Mouse (Mus musculus) hindbrain, embryonic 15.5 days (tissue): Measurements from ENCODE around the gene Nucb1. TPM values are rescaled to one million over a fixed set of nuclear protein-coding genes. Genes with fewer than 3 reads are reported as not detected.
A peak's percentile ranks its signal among the peaks of the same experiment; 100 is the strongest.
"Not testable (repeated sequence)": the region's sequence is repeated elsewhere in the genome, so short reads cannot be mapped to it uniquely, and the experiment has no call there.

Experiments used
- ATAC-seq: fragments of 200-750 bp; cut with Nextera tagmentation; 2 replicates; pipeline ENCODE4 v1.8.0; 2017; ENCODE audit warnings: low read depth, moderate number of reproducible peaks, moderate TSS enrichment; ENCODE audit not compliant: low FRiP score
- H3K27ac ChIP-seq: fragments of 300-500 bp; sonication (generic); replicated peaks from 2 replicates; pipeline ENCODE4 v1.5.1; 2015; ENCODE audit warnings: mild to moderate bottlenecking, inconsistent platforms
- H3K27me3 ChIP-seq: fragments of 300-500 bp; sonication (generic); 2 replicates; pipeline ENCODE4 v1.6.1; 2015; ENCODE audit warnings: control low read depth, inconsistent platforms
- H3K36me3 ChIP-seq: fragments of 300-500 bp; sonication (generic); 2 replicates; pipeline ENCODE4 v1.6.1; 2015; ENCODE audit warnings: control low read depth, inconsistent platforms
- H3K4me1 ChIP-seq: fragments of 300-500 bp; sonication (generic); replicated peaks from 2 replicates; pipeline ENCODE4 v1.6.1; 2015; ENCODE audit warnings: control low read depth, inconsistent platforms
- H3K4me2 ChIP-seq: fragments of 300-500 bp; sonication (generic); 2 replicates; pipeline ENCODE4 v1.6.1; 2015; ENCODE audit warnings: moderate library complexity, mild to moderate bottlenecking, inconsistent platforms
- H3K4me3 ChIP-seq: fragments of 300-500 bp; sonication (generic); 2 replicates; pipeline ENCODE4 v1.5.1; 2015; ENCODE audit warnings: mild to moderate bottlenecking, inconsistent platforms
- H3K9ac ChIP-seq: fragments of 300-500 bp; sonication (generic); 2 replicates; pipeline ENCODE4 v1.6.1; 2015; ENCODE audit warnings: inconsistent platforms
- H3K9me3 ChIP-seq: fragments of 300-500 bp; sonication (generic); 2 replicates; pipeline ENCODE4 v1.6.1; 2016; ENCODE audit warnings: control low read depth, inconsistent platforms
- WGBS: fragments of 180-500 bp; shearing (Covaris S2); methylation state at CpG from one replicate; pipeline ENCODE4 v1.1.7; 2015; 5-methylcytosine and 5-hydroxymethylcytosine counted together
- polyA plus RNA-seq: library from polyadenylated mRNA; unstranded; fragments of >200 nt; fragmentation: Nextera tagmentation; extraction: Ambion mirVana; gene quantifications from 2 replicates; pipeline ENCODE4 v1.2.1, GENCODE M21; 2015

Gene Nucb1
- polyA plus RNA-seq, 1 experiment from 2014 or later: 137 TPM

- WGBS: 77% methylated on average over 18 of the region's 18 CpGs
- Histone ChIP-seq H3K4me2 (no peak overlapping the region), H3K36me3 (no peaks in the 10 kb centered on the region), H3K9me3 (no peaks in the 10 kb centered on the region), H3K9ac (no peak overlapping the region), H3K27me3 (no peaks in the 10 kb centered on the region), H3K4me3 (no peak overlapping the region), H3K4me1 (peaks cover 28% of the 10 kb centered on the region), H3K27ac (no peak overlapping the region)
- ATAC-seq: no peak
These were observed 12.9 kb upstream of the Nucb1 start for GRCm38 (mm10) chr7:45522957-45523676.

- Histone ChIP-seq H3K4me2 (peak overlapping the region; percentile 55), H3K27me3 (no peaks in the 10 kb centered on the region), H3K27ac (0 out of 2 replicates have a peak overlapping the region, but pooled peaks have one; percentile 85), H3K9ac (no peak overlapping the region), H3K4me1 (peaks cover 28% of the 10 kb centered on the region), H3K9me3 (no peaks in the 10 kb centered on the region), H3K36me3 (no peaks in the 10 kb centered on the region), H3K4me3 (peak overlapping the region; percentile 49)
- no peak for ATAC-seq
- 55% methylated on average over 16 of the region's 16 CpGs for WGBS
These were observed 12.1 kb upstream of the Nucb1 start for GRCm38 (mm10) chr7:45522194-45522752.

- Histone ChIP-seq H3K36me3 (no peaks in the 10 kb centered on the region), H3K4me3 (peak overlapping the region; percentile 49)
- ATAC-seq: peak; percentile 75
These were observed 11.6 kb upstream of the Nucb1 start for GRCm38 (mm10) chr7:45521728-45522184.

GRCm38 (mm10) chr7:45520605-45521004, 10.4 kb upstream of the Nucb1 start:
- ATAC-seq: no peak
- Histone ChIP-seq H3K9me3 (no peaks in the 10 kb centered on the region), H3K4me2 (no peak overlapping the region), H3K4me1 (peaks cover 23% of the 10 kb centered on the region), H3K27me3 (no peaks in the 10 kb centered on the region), H3K9ac (no peak overlapping the region), H3K4me3 (no peak overlapping the region), H3K36me3 (no peaks in the 10 kb centered on the region), H3K27ac (no peak overlapping the region)
- WGBS: 97% methylated on average over 7 of the region's 7 CpGs

More at GRCm38 (mm10) chr7:45521728-45522184, 11.6 kb upstream of the Nucb1 start:
- Histone ChIP-seq H3K4me2 (peak overlapping the region; percentile 55), H3K27ac (peak overlapping the region; percentile 85), H3K9me3 (no peaks in the 10 kb centered on the region), H3K4me1 (peaks cover 27% of the 10 kb centered on the region), H3K27me3 (no peaks in the 10 kb centered on the region), H3K9ac (peak overlapping the region; percentile 56)
- WGBS: under 1% methylated on average over 28 of the region's 28 CpGs

- no peak for ATAC-seq
- Histone ChIP-seq H3K36me3 (no peaks in the 10 kb centered on the region), H3K4me2 (no peak overlapping the region), H3K4me1 (peaks cover 12% of the 10 kb centered on the region), H3K4me3 (no peak overlapping the region), H3K9ac (no peak overlapping the region), H3K9me3 (no peaks in the 10 kb centered on the region), H3K27me3 (no peaks in the 10 kb centered on the region), H3K27ac (no peak overlapping the region)
- WGBS: 81% methylated on average over 8 of the region's 8 CpGs
These were observed 9.3 kb upstream of the Nucb1 start for GRCm38 (mm10) chr7:45519345-45520120.

GRCm38 (mm10) chr7:45518618-45519017, 8.4 kb upstream of the Nucb1 start:
- Histone ChIP-seq H3K27ac (no peak overlapping the region), H3K4me2 (no peak overlapping the region), H3K4me3 (no peak overlapping the region), H3K36me3 (no peaks in the 10 kb centered on the region), H3K9me3 (no peaks in the 10 kb centered on the region), H3K27me3 (no peaks in the 10 kb centered on the region), H3K4me1 (peaks cover 10% of the 10 kb centered on the region), H3K9ac (no peak overlapping the region)
- WGBS: 92% methylated on average over 16 of the region's 16 CpGs
- ATAC-seq: no peak

GRCm38 (mm10) chr7:45516846-45517245, 6.6 kb upstream of the Nucb1 start:
- H3K27me3 ChIP-seq, H3K36me3 ChIP-seq, H3K27ac ChIP-seq, H3K9ac ChIP-seq, H3K9me3 ChIP-seq, H3K4me1 ChIP-seq, H3K4me2 ChIP-seq, H3K4me3 ChIP-seq, ATAC-seq: not testable (repeated sequence)
- WGBS: 74% methylated on average over 5 of the region's 5 CpGs

GRCm38 (mm10) chr7:45515436-45515835, 5.2 kb upstream of the Nucb1 start:
- 33% methylated on average over 16 of the region's 16 CpGs for WGBS
- no peak for ATAC-seq
- Histone ChIP-seq H3K27me3 (no peaks in the 10 kb centered on the region), H3K9ac (no peak overlapping the region), H3K27ac (no peak overlapping the region), H3K36me3 (no peaks in the 10 kb centered on the region), H3K9me3 (no peaks in the 10 kb centered on the region), H3K4me2 (0 out of 2 replicates have a peak overlapping the region, but pooled peaks have one; percentile 6), H3K4me3 (no peak overlapping the region), H3K4me1 (no peaks in the 10 kb centered on the region)

- no peaks in the 10 kb centered on the region for H3K27me3 ChIP-seq
- no peak overlapping the region for H3K9ac ChIP-seq
- H3K27ac ChIP-seq: no peak overlapping the region
- no peak overlapping the region for H3K4me2 ChIP-seq
- peaks cover 4% of the 10 kb centered on the region for H3K4me1 ChIP-seq
- no peaks in the 10 kb centered on the region for H3K9me3 ChIP-seq
- H3K4me3 ChIP-seq: no peak overlapping the region
- no peak for ATAC-seq
- 87% methylated on average over 7 of the region's 7 CpGs for WGBS
- no peaks in the 10 kb centered on the region for H3K36me3 ChIP-seq
These were observed 4.2 kb upstream of the Nucb1 start for GRCm38 (mm10) chr7:45514411-45514810.

GRCm38 (mm10) chr7:45509181-45509882, 874 bp downstream of the Nucb1 start:
- Histone ChIP-seq H3K9ac (peak overlapping the region; percentile 71), H3K4me3 (peak overlapping the region; percentile 63), H3K27ac (peak overlapping the region; percentile 85), H3K9me3 (no peaks in the 10 kb centered on the region), H3K4me2 (peak overlapping the region; percentile 86), H3K27me3 (no peaks in the 10 kb centered on the region), H3K36me3 (peaks cover 12% of the 10 kb centered on the region; the same call in 1 of the 2 replicates), H3K4me1 (peaks cover 16% of the 10 kb centered on the region)
- ATAC-seq: peak; percentile 17; the same call in 1 of the 2 replicates
- 39% methylated on average over 19 of the region's 19 CpGs for WGBS

- no peaks in the 10 kb centered on the region for H3K9me3 ChIP-seq
- no peaks in the 10 kb centered on the region for H3K27me3 ChIP-seq
- H3K36me3 ChIP-seq: peaks cover 12% of the 10 kb centered on the region; the same call in 1 of the 2 replicates
- peak overlapping the region; percentile 71; the same call in 1 of the 2 replicates for H3K9ac ChIP-seq
- H3K4me3 ChIP-seq: no peak overlapping the region
- H3K4me1 ChIP-seq: peaks cover 16% of the 10 kb centered on the region
- peak overlapping the region; percentile 86 for H3K4me2 ChIP-seq
- WGBS: 85% methylated on average over 6 of the region's 6 CpGs
- ATAC-seq: no peak
- no peak overlapping the region for H3K27ac ChIP-seq
These were observed 1.6 kb downstream of the Nucb1 start for GRCm38 (mm10) chr7:45508561-45508960.
